Mouse (Mus musculus) frontal cortex, adult 2 months (tissue): ENCODE results near the gene Habp4. TPM values are rescaled to one million over a fixed set of nuclear protein-coding genes. Genes with fewer than 3 reads are reported as not detected.

Experiments used
- DNase-seq, 2 experiments: peaks; one replicate each; pipeline ENCODE4 v3.0.0; 2022; ENCODE audit warnings: low spot score in 1 of 2; ENCODE audit errors: extremely low spot score in 1 of 2
- polyA plus RNA-seq: library from polyadenylated mRNA; depleted of rRNA; stranded (reverse); fragments of >200 nt; gene quantifications from 2 replicates; pipeline ENCODE4 v1.2.3, GENCODE M21; 2012; rRNA removed

The Habp4 gene
- 186 and 204 TPM in 2 replicates for polyA plus RNA-seq

- DNase-seq: peak; percentile 96 to 99
Measured at GRCm38 (mm10) chr13:64161548-64161915, at the start of gene Habp4. Gene Habp4, plus strand, starts transcription at chr13:64161824.

GRCm38 (mm10) chr13:64117442-64117841, 44.2 kb upstream of the Habp4 start:
- no peak for DNase-seq

- DNase-seq: no peak
Measured at GRCm38 (mm10) chr13:64120760-64121159, 40.9 kb upstream of the Habp4 start.

DNA sequence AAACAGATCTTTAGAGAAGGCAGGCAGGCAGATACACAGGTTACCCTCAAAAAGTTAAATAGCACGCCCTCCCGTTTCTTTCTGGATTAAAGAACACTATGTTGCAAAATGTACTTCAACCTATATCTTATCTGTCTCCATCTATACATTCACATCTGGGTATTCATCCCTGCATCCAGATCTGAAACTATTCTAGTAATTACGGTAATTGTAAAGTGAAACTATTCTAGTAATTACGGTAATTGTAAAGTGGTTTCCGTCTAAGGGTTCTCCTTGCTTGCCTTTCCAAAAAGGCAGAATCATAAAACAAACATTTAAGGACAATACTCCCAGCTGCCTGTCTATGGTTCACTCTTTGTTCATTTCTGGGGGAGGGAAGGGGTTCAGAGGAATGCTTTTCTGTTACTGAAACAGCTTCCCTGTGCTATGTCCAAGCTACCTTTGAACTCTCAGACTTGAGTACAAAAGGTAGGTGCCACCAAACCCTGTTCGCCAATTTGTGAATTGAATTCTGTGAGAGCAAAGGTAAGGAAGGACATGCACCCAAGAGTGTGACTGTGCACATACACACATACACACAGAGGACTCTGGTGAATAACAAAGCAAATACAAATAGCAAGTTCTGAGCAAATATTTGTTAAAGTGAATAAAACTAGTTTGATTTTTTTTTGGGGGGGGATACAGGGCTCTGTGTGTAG, 38.0 kb upstream of the Habp4 start:
- DNase-seq: no peak

- DNase-seq: no peak
Measured at GRCm38 (mm10) chr13:64124886-64125285, 36.7 kb upstream of the Habp4 start.

DNA sequence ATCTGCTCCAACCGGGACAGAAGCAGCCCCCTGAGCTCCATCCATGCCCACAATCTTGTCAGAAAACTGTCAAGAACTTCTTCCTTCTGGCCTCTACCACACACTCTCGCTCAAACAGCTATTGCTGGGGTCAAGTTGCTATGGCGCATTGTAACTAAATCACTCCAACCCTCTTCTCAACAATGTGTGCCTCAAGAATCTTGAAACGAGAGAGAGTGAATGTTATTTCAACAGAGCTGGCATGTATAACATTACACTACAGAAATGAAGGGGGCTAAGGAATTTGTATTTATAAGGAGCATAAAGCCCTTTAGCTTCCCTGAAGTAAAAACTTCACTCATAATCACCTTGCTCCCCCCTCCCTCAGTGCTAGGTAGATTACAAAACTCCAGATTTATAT, 35.3 kb upstream of the Habp4 start:
- DNase-seq: no peak

GRCm38 (mm10) chr13:64128858-64129615, 32.6 kb upstream of the Habp4 start, which contains the start of gene Slc35d2:
Gene Slc35d2, minus strand, starts transcription at chr13:64129368.
- peak in 1 of 2 experiments; percentile 3 for DNase-seq

DNA sequence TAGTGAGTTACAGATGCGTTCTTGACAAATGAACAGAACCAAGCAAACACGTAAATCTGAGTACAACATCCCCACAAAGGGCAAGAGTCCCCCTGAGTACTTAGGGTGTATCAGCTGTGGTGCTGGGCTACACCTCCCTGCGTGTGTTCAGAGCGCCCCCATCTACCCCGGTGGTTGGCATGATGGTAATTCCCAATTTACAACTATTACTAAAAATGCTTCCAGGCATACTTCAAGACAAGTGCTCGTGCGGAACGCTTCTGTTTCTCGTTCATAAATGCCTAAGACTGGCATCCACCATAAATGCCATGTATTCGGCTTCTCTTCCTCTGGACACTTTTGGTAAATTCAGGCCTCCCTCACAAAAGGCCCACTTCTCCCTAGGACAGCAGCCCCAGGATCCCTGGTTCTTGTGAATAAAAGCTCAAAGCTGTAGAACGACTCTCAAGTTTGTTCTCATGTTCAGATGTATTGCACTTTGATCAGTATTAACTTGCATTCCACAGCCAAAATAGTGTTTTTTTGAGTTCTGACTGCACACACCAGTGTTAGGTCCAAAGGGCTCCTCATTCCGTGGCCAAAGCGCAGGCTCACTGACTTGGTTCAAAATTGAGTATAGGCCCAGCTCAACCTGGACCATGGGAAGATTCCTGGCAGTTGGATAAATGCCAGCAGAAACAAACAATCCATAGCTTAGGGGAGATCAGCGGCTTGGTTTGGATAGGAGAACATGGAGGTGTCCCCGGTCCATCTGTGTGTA, 31.8 kb upstream of the Habp4 start:
- peak in 1 of 2 experiments; percentile 44 for DNase-seq

- no peak for DNase-seq
Measured at GRCm38 (mm10) chr13:64150121-64150520, 11.5 kb upstream of the Habp4 start.

- peak; percentile 60 to 77 for DNase-seq
Measured at GRCm38 (mm10) chr13:64152241-64152669, 9.4 kb upstream of the Habp4 start.

GRCm38 (mm10) chr13:64152671-64153082, 8.9 kb upstream of the Habp4 start:
- peak in 1 of 2 experiments; percentile 38 for DNase-seq

DNA sequence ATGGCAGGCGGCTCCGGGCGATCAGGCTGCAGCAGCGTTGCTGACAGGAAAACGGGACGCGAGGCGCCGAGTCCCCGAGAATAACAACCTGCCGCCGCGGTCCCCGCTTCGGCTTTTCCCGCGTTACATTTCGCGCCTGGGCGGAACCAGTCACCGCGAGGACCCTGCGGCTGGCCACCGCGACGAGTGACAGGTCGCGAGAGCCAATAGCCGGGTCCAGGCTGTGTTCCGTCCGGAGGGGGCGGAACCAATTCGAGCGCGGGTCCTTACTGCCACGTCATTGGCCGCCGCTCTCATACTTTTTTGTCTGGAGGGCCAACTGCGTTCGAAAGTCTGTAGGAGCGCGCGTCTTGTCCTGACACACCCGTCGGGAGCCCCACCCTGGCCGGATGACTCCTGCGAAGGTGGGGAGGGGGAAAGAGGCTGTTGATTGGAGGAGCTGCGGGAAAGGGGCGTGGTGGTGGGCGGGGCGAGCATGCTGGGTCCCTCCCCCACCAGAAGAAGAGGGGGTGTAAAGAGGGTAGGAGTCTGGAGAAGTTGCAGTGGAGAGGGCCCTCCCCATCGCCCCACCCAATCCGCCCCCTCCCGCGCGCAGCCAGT, 8.4 kb upstream of the Habp4 start, which contains the start of gene Zfp367:
TSS of gene Zfp367 (minus strand) at position 120 of the 600 bp plus-strand sequence.
- peak; percentile 95 to 96 for DNase-seq

- DNase-seq: no peak
Measured at GRCm38 (mm10) chr13:64153751-64154267, 7.8 kb upstream of the Habp4 start.

DNA sequence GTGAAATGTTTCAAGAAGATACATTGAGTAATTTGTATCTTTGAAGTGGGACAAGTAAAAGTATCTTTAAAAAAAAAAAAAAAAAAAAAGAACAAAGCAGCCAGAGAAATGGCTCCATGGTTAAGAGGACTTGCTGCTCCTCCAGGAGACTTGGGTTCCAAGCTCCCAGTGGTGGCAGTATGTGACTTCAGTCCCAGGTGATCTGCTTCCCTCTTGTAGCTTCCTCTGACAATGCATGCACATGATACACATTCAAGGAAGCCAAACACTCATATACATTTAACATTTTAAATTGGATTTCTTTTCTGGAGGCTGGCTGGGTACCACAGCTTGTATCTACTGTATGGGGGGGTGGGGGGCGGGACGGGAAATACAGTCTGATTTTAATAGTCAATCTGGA, 7.0 kb upstream of the Habp4 start:
- DNase-seq: no peak

- peak in 1 of 2 experiments; percentile 22 for DNase-seq
Measured at GRCm38 (mm10) chr13:64155171-64155571, 6.5 kb upstream of the Habp4 start.

- no peak for DNase-seq
Measured at GRCm38 (mm10) chr13:64156966-64157365, 4.7 kb upstream of the Habp4 start.

DNA sequence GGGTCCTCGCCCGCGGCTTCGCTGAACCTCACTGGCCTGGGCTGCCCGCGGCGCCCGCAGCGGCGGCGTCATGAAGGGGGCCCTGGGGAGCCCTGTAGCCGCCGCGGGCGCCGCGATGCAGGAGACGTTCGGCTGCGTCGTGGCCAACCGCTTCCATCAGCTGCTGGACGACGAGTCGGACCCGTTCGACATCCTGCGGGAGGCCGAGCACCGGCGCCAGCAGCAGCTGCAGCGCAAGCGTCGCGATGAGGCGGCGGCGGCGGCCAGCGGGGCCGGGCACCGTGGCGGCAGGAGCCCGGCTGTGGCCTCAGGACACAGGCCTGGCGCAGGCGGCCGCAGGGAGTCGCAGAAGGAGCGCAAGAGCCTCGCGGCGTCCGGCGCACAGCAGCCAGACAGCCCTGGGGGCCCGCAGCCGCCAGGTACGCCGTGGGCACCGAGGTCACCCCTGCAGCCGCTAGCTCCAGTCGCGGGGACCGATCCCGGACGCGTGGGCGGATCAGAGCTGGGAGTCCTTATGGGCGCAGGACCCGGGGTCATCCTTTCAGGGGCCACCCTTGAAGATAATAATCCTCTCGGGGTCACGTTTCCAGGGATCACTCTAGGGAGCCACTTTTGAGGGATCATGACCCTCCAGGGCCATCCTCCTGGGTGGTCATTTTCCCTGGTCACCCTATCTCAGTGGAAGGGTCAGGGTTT, 440 bp downstream of the Habp4 start:
- peak; percentile 41 to 42 for DNase-seq

- DNase-seq: no peak
Measured at GRCm38 (mm10) chr13:64162626-64163025, 1.0 kb downstream of the Habp4 start.

DNA sequence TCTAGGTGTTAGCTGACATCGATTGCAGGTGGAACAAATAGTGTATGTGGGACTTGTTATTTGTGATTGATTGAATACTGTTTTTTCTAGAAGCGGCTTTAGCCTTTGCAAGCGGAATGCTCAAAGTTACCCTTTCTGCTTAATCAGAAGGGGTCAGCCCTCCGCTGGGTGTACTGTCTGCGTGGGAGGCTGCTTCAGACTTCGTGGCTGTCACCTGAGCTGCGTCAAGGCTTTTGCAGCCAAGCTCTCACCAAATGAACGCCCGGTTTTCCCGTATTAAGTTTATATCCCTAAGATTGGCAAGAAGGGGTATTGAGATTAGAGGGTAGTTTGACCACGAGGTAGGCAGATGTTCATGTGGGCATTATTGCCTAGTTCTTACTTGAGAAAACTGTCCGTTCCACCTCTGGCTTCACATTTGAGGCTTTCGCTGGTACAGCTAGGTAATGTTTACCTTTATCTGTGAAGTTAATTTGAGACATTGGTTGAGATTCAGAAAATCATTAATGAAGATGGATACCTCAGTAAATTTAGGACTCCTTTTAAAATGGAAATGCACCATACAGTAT, 1.6 kb downstream of the Habp4 start:
- no peak for DNase-seq
